Mouse (Mus musculus) cortical plate, adult 2 months (tissue): ENCODE results near the gene Vps72.

ENCODE experiments used
- CTCF ChIP-seq: fragments of 200-500 bp; IDR thresholded peaks from 2 replicates; pipeline ENCODE4 v1.5.1; 2011; ENCODE audit warnings: mild to moderate bottlenecking, control low read depth, low read length; ENCODE audit not compliant: insufficient read depth; ENCODE audit errors: extremely low read depth
- POLR2A ChIP-seq: fragments of 200-500 bp; IDR thresholded peaks from 2 replicates; pipeline ENCODE4 v1.6.1; 2011; ENCODE audit warnings: mild to moderate bottlenecking, low read length, control low read depth; ENCODE audit not compliant: insufficient read depth; ENCODE audit errors: extremely low read depth

- TF ChIP-seq CTCF = no peak
- TF ChIP-seq POLR2A = no peak
Observed at GRCm38 (mm10) chr3:95107898-95108297, 2.9 kb upstream of the Vps72 start.
